Mouse (Mus musculus): ENCODE measurements at regions not wholly inside any gene's neighbourhood (a gene's known extent, or its start where the extent isn't known, plus 50 kb on each side); places are given as distances from the start of the nearest gene placed in this dataset.
A peak's percentile ranks its signal among the peaks of the same experiment; 100 is the strongest.

- no peak for DNase-seq (ENCODE audit: low spot score in 2 of 2)
These were observed 1270.5 kb downstream of the Olfm4 start for GRCm38 (mm10) chr14:81254343-81254838.

GRCm38 (mm10) chr14:81255423-81255822, 1271.5 kb downstream of the Olfm4 start:
- no peak for DNase-seq (ENCODE audit: low spot score in 2 of 2)

GRCm38 (mm10) chr14:81267637-81268373, 1283.9 kb downstream of the Olfm4 start:
- DNase-seq (ENCODE audit: low spot score in 2 of 2) = peak in 1 of 2 experiments; percentile 25

- no peak for DNase-seq (ENCODE audit: low spot score in 2 of 2)
These were observed 1303.7 kb downstream of the Olfm4 start for GRCm38 (mm10) chr14:81287489-81288025.

GRCm38 (mm10) chr14:81307160-81307559, 1323.3 kb downstream of the Olfm4 start:
- DNase-seq (ENCODE audit: low spot score in 2 of 2) = no peak

- no peak for DNase-seq (ENCODE audit: low spot score in 2 of 2)
These were observed 1357.2 kb downstream of the Olfm4 start for GRCm38 (mm10) chr14:81341058-81341457.

GRCm38 (mm10) chr14:81387566-81387965, 1403.7 kb downstream of the Olfm4 start:
- peak in 1 of 2 experiments; percentile 68 for DNase-seq (ENCODE audit: low spot score in 2 of 2)
